Mouse (Mus musculus): ENCODE measurements at regions not wholly inside any gene's neighbourhood (a gene's known extent, or its start where the extent isn't known, plus 50 kb on each side); places are given as distances from the start of the nearest gene placed in this dataset.

- no peak overlapping the region for H3K9ac ChIP-seq
- no peaks in the 10 kb centered on the region for H3K9me3 ChIP-seq (replicated peaks)
- no peak overlapping the region for H3K4me2 ChIP-seq
- ATAC-seq (ENCODE audit: low read depth) (peak; percentile 36; the same call in 1 of the 2 replicates), DNase-seq (no peak)
- no peak overlapping the region for H3K4me3 ChIP-seq (replicated peaks)
- peaks cover 17% of the 10 kb centered on the region for H3K4me1 ChIP-seq (replicated peaks)
- H3K27me3 ChIP-seq: no peaks in the 10 kb centered on the region
- H3K27ac ChIP-seq: no peak overlapping the region
- no peaks in the 10 kb centered on the region for H3K36me3 ChIP-seq
- WGBS (ENCODE audit: insufficient replicate concordance): 27% methylated on average over 8 of the region's 8 CpGs
Observed at GRCm38 (mm10) chr1:193423653-193424075, 53.6 kb upstream of the Camk1g start.

GRCm38 (mm10) chr1:193422886-193423285 lies 52.8 kb upstream of the Camk1g start:
- Histone ChIP-seq H3K4me3 (replicated peaks) (no peak overlapping the region), H3K36me3 (no peaks in the 10 kb centered on the region), H3K9me3 (replicated peaks) (no peaks in the 10 kb centered on the region), H3K4me2 (no peak overlapping the region), H3K9ac (no peak overlapping the region), H3K27me3 (no peaks in the 10 kb centered on the region), H3K27ac (no peak overlapping the region), H3K4me1 (replicated peaks) (peaks cover 23% of the 10 kb centered on the region)
- no peak for DNase-seq
- peak; percentile 33; the same call in 1 of the 2 replicates for ATAC-seq (ENCODE audit: low read depth)
- 18% methylated on average over 1 of the region's 1 CpGs for WGBS (ENCODE audit: insufficient replicate concordance)

GRCm38 (mm10) chr1:193421820-193422219 lies 51.7 kb upstream of the Camk1g start:
- no peak for ATAC-seq (ENCODE audit: low read depth)
- no peaks in the 10 kb centered on the region for H3K27me3 ChIP-seq
- H3K9ac ChIP-seq: no peak overlapping the region
- H3K4me2 ChIP-seq: no peak overlapping the region
- no peaks in the 10 kb centered on the region for H3K9me3 ChIP-seq (replicated peaks)
- DNase-seq: no peak
- H3K36me3 ChIP-seq: no peaks in the 10 kb centered on the region
- H3K4me1 ChIP-seq (replicated peaks): peaks cover 23% of the 10 kb centered on the region
- H3K27ac ChIP-seq: no peak overlapping the region
- WGBS (ENCODE audit: insufficient replicate concordance): 65% methylated on average over 1 of the region's 1 CpGs
- H3K4me3 ChIP-seq (replicated peaks): no peak overlapping the region

DNA sequence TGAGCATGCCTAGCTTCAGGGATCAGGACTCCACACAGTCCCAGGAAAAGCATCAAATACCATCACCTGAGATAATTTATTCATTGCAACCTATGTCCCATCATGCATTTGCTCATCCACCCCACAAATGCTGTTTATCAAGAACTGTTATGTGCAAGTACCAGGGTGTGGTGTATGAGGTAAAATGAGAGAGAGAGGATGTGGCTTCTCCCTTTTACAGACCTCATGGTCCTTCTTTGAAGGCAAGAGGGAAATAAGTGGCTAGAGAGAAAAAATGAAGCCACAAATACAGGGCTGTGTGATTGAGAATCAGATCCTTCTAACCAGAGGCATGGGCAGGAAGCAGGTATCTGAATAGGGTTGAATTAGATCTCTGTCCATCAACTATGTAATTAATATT lies 51.3 kb upstream of the Camk1g start:
- no peak for ATAC-seq (ENCODE audit: low read depth)
- Histone ChIP-seq H3K9ac (no peak overlapping the region), H3K27ac (no peak overlapping the region), H3K4me1 (replicated peaks) (peaks cover 23% of the 10 kb centered on the region), H3K27me3 (no peaks in the 10 kb centered on the region), H3K4me3 (replicated peaks) (no peak overlapping the region), H3K4me2 (no peak overlapping the region), H3K9me3 (replicated peaks) (no peaks in the 10 kb centered on the region), H3K36me3 (no peaks in the 10 kb centered on the region)
- no peak for DNase-seq

MicroRNA genes in the stretch of these regions (microRNA counts, 519-probe panel; counts per million panel counts)
- 4,343 counts per million, percentile 38 among the panel's probes with 10 or more counts for microRNA mmu-miR-205

Small RNA genes in the stretch of these regions (microRNA-seq; reads per million reads assigned to microRNA genes)
- gene Mir205: 286 reads per million, percentile 63 among the genes with 10 or more reads in this experiment
